Mouse (Mus musculus): Measurements from ENCODE around the gene Cpne5.

DNA sequence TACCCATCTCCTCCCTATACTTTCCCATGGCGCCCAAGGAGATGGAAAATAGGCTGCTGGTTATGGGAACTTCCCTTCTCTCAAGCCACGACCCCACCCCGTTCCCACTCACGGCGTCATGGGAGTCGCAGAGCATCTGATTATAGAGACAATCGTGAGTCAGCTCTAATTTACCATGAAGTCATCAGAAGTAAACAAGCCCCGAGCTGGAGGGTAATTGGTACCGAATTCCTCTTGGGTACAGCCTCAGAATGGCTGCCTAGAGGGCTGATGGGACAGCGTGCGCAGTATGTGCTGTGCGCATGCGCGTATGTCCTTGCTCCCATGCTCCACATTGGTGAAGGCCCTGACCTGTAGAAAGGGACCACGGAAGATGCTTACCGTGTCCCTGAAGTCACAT, 81.6 kb downstream of the Cpne5 start:
- TF ChIP-seq USF1 (IDR thresholded peaks at IDR 0.05; ENCODE audit: low read depth, low read length) (no peak), HCFC1 (IDR thresholded peaks at IDR 0.05; ENCODE audit: low read depth, low read length) (no peak), KAT2A (conservative IDR thresholded peaks at IDR 0.05; ENCODE audit: low read depth, low read length) (no peak), RAD21 (IDR thresholded peaks at IDR 0.05; ENCODE audit: low read depth, low read length) (no peak), MYB (IDR thresholded peaks at IDR 0.05; ENCODE audit: low read depth, low read length) (no peak), CTCF (IDR thresholded peaks at IDR 0.05 in 2 of 3, conservative IDR thresholded peaks at IDR 0.05 in 1 of 3; ENCODE audit: control insufficient read depth in 1 of 3, insufficient read depth in 1 of 3, low read depth in 2 of 3, low read length in 3 of 3, poor library complexity in 1 of 3, severe bottlenecking in 1 of 3) (no peak), MXI1 (IDR thresholded peaks at IDR 0.05; ENCODE audit: low read depth, low read length) (no peak), POLR2A (IDR thresholded peaks at IDR 0.05; ENCODE audit: control insufficient read depth in 1 of 2, insufficient read depth in 1 of 2, low read depth in 1 of 2, low read length in 2 of 2, poor library complexity in 1 of 2) (no peak), UBTF (IDR thresholded peaks at IDR 0.05; ENCODE audit: borderline replicate concordance, insufficient read depth, low read depth, low read length) (no peak), GATA1 (IDR thresholded peaks at IDR 0.05; ENCODE audit: low read depth, low read length) (no peak), SIN3A (IDR thresholded peaks at IDR 0.05; ENCODE audit: low read length) (no peak)
